Mouse (Mus musculus) 3134 (cell line): ENCODE results near the gene Alpl.

Source experiments
- DNase-seq: peaks from one replicate; pipeline ENCODE4 v3.0.0-alpha.2; 2011; ENCODE audit warnings: low spot score; ENCODE audit not compliant: insufficient read length; ENCODE audit errors: extremely low read depth

The Alpl gene

DNA sequence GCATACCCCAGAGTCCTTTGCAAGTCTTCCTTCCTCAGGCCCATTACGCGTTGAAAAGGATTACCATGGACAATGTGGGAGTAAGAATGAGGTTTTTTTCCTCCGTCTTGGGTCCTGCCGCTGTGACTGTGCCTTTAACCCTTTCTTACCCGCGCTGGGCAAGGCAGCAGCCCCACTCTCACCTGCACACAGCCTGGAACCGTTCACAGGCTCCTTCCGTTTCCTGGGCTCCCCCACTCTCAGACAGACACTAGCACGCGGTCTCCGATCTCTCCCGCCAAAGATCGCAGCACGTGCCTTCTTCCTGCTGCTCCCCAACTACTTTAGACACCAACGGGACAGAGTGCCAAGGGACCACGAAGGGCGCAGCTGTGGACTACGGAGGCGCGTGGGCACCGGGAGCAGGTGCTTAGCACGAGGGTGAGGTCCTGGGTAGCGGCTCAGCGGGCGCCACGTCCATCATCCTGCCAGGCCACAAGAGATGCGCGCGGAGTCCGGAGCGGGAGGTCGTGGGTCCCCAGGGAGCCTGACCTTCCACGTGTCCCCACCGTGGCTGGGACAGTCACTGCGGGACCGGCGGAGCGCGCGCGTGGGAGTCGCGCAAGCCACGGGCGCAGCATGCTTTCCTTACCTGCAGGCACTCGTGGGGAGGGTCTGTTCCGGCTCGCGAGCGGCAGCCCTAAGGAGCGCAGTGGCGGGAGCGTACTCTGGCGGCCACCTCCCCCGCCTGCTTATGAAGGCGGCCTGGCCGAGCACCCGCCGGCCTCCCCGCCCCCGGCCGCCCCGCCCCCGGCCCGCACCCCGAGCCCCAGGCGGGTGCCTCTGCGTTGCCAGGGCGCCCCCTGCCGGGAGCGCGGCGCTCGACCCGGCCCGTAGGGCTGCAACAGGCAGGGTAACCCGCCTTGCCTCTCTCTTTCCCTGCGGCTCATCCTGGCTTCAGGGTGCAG lies at the start of gene Alpl:
Gene Alpl, minus strand, starts transcription at position 774 of the 947 bp plus-strand sequence.
- no peak for DNase-seq

DNA sequence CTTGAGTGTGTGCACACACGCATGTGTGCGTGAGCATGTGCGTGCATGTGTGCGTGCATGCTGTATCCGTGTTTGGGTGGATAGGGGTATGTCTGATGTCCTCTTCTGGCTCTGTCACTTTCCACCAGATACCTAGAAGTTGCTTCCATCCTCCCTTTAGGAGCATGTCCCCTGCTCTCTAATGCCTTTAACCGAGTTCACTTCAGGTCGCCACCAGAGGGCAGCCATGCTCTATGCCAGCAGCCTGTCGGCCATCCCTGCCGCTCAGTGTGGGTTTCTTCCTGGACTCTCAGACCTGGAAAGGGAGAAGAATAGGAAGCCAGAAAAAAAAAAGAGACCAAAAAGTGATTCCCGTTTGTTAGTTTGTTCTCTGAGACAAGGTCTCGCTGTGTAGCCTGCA lies 48.5 kb upstream of the Alpl start:
- DNase-seq, result peak; percentile 30

DNA sequence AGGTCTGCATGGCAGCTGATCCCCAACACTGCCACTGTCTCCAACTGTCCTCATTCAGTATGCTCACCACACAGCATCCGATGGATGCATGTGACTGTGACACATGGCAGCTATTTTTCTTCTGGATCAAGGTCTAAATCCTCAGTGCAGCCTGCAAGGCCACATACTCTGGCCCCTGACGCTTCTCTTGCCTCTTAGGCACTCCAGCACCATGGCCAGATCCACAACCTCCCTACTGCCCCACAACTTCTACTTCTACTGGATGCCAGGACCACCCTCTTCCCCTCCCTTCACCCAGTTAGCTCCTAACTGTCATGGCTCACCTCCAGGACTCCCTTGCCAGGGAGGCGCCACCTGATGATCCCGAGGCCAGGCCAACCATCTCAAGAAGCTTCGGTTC lies 43.3 kb upstream of the Alpl start:
- DNase-seq, result no peak

DNA sequence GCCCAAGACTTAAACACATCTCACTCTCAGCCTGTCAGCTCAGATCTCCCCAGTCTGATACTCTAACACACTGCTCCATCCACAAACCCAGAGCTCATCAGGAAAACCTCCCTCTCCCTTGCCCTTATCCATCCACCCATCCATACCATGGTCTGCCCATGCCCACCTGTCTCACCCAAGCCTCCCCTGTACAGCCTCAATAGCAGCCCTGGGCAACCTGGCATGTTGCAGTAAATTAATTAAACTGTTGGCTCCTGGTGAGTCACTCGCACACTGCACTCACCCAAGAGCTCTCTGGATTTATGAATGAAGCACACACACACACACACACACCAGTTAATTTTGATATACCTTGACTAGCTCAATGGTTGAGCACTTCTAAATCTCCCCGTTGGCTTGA lies 42.6 kb upstream of the Alpl start:
- DNase-seq, result no peak

DNA sequence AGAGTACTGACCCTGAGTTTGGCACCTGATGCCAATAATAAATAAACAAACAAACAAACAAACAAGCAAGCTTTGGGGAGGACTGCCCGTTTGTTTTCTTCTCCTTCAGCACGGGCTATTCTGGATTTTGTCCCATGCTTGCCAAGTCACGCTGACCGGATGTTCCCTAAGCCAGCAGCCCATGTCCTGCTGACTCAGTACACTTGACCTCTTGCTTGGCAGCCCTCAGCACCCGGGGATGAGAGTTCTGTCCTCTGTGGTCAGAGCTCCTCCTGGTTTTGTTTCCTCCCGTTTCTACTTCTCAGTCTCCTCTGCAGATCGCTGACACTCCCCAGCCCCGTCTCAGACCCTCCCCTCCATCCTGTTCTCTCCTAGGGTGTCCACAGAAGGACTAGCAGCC lies 41.6 kb upstream of the Alpl start:
- peak; percentile 72 for DNase-seq

DNA sequence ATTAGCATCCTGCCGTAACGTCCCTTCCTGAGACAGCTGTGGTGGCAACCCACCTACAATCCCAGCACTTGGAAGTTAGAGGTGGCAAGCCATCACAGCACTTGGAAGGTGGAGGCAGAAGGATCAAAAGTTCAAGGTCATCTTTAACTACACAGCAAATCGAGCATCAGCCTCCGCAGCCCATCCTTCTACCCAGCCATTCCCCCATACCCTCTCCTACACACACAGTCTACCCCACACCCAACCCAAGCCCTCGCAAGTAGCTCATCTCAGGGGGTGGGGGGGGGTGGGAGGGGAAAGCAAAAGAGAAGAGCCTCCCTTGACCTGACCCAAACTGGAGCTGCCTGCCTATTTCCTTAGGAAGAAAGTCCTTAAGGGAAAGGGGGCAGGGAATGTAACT lies 40.6 kb upstream of the Alpl start:
- no peak for DNase-seq

DNA sequence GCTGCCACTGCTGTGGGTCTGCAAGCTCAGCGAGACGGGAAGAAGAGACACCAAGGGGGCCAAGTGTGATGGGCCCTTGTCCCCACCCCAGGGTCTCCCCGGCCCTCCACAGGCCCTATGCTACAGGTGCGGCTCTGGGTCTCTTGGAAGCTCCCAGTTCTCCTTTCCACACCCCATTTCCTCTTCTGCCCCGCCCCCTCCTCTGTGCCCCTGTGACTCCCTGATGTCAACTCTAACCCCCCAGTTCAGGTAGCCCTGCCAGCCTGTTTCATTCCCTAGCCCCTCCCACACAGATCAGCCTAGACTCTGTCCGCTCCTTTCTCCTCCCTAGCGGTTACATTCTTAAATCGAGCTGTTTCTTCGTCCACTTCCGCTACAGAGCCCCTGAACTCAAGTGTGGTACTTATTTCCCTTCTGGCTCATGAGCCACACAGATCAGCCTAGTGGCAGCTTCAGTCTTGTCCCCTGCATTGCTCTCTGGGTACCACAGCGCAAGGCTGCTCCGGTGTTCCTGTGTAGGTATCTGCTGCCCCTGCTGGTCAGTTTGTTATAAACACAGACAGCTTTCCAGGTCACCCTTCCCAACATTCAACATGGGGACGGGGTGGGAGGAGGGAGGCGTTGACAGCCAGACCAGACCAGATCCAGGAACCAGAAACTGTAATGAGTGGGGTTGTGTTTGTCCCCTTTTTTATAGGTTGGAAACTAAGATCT lies 39.6 kb upstream of the Alpl start:
- DNase-seq, result peak; percentile 36

DNA sequence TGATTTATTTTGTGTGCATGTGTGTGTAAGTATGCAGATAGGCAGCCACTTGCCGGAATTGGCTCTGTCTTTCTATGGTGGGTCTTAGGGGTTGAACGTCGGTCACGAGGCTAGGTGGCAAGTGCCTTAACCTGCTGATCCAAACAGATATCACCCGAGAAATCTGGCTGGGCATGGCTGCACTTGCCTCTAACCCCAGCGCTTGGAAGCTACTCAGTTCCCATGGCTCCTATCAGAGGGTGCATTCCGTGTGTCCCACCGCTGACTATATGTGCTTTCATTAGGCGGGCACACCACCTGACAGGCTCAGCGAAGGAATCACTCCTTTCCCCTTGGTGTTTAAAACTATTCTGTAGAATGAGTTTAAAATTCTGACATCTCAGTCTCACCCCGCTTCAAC lies 35.4 kb upstream of the Alpl start:
- DNase-seq, result no peak

DNA sequence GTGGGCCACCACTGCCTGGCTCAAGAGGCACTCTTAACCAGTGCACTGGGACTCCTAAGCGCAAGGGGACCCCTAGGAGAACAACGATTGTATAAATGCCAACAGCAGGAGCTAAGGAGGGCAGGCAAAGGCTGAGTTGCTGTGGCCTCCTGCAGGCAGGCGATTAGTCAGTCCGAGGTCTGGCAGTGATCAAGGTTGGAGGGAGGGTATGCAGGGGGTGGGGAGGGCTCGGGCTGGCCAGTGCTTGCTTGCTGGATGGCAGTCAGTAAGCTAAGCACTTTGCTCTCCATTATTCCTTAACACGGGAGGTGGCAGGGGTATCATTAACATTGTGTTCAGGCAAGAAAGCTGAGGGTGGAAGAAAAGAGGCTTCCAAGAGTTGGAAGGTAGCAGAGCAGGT lies 34.2 kb upstream of the Alpl start:
- DNase-seq, result no peak

DNA sequence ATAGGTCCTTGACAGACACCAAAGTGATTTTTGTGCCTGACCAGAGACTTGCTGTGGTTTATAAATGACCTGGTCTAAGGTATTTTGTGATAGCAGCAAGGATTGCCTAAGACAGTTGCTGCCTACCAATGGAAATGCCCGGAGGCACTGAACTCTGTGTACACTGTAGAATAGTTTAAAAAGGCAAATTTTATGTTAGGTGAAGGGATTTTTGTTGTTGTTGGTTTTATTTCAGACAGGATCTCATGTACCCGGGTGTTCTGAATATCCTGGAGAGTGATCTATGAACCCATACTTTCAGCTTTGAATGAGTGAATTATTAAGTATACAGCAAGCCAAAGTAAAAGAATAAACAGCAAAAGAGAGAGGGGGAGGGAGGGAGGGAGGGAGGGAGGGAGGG lies 28.7 kb upstream of the Alpl start:
- no peak for DNase-seq

DNA sequence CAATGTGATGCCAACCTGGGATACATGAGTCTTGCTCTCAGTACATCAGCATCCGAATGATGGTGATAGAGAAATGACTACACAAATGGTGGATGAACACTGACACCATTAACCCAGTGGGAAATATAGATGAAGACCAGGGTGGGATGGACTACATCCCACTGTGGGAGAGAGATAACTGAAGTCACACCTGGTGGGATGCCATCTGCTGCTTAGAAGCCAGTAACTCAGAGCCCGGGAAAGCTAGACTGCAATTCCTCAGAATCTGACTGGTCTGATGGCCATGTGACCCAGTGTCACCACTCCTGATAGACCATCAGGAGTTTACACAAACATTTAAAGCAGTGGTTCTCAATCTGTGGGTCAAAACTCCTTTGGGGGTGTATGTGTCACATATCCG lies 27.4 kb upstream of the Alpl start:
- DNase-seq, result no peak

DNA sequence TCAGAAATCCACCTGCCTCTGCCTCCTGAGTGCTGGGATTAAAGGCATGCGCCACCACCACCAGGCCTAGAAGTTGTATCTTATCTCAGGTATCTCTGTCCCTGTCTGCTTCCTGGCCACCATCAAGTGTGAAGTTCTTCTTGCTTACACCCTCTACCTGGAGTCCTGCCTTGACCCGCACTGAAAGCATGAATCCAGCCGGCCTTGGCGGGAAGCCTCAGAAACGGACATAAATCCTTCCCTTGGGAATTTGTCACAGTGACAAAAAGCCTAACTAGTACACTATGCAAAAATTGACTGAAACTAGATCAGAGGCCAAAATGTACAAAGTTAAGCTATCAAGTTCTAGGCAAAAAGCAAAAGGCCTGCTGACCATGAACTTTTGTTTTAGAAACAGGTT lies 26.4 kb upstream of the Alpl start:
- DNase-seq, result no peak

DNA sequence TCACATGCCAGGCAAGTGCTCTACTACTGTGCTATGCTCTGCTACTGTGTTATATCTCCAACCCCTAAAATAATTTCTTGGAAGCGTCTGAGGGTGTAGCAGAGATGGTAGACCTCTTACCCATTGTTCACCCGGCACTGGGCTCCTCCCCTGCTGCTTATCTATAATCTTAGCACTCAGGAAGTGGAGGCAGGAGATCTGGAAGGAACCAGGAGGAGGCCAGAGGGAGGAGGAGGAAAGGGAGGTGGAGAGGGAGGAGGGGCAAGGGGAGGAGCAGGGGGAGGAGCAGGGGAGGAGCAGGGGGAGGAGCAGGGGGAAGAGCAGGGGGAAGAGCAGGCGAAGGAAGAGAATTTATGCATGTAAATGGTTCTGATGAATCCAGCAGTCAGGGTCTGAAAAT lies 24.5 kb upstream of the Alpl start:
- no peak for DNase-seq

DNA sequence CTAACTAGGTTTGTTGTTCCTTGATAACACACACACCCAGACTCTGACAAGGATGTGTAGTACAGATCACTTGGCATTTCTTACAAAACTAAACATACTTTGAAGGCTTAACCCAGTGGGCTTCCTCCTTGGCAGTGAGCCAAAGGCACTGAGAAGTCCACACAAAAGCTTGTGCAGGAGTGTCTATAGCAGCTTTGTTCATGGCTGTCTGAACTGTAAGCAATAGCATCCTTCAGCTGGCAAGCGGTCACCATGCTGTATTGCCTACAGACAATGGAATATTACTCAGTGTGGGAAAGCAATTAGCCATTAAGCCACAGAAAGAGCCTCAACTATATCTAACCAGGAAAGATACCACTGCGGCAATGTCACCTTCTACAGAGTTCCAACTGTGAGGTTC lies 23.3 kb upstream of the Alpl start:
- no peak for DNase-seq

DNA sequence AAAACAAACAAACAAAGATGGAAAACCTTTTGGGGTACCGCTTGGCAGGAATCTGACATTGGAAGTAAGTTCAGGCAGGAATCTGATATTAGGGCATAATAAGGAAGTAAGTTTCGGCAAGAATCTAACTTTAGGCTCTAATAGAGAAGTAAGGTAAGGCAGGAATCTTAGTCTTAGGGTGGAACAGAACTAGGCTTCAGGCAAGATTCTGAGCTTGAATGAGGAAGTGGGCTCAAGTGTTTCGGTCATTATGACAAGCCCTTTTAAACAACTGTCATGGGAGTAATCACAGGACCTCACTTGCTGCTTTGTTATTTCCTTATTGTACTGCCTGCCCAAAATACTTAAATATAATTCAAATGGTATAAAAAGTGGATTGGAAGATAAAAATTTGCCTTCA lies 22.2 kb upstream of the Alpl start:
- no peak for DNase-seq

DNA sequence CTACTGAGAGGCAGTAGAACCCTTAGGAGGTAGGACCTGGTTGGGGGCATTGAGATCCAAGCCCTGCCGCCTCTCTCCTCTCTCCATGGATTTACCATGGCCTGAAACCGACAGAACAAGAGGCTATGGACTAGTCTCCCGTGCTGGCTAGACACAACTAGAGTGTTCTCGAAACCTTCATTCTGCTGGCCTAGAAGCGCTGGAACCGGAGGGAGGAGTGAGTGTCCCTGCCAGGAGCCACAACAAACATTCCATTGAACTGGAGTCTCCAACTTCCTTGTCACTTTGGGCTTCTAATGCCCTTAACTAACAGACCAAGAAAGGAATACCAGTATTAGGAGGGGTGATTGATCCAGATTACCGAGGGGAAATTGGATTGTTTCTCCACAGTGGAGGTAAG lies 20.0 kb upstream of the Alpl start:
- DNase-seq, result no peak

DNA sequence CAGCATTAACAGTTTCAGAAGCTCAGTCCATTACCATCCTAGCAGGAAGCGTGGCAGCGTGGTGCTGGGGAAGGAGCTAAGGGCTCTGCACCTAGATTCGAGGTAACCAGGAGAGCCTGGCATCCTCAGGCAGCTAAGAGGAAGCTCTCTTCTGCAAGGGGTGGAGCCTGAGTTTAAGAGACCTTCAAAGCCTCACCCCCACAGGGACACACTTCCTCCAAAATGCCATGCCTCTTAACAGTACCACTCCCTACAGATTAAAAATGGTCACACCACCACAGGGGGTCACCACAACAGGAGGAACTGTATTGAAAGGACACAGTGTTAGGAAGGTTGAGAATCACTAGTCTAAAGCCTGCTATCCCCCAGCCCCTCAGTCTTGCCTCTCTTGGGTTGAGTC lies 19.3 kb upstream of the Alpl start:
- no peak for DNase-seq

DNA sequence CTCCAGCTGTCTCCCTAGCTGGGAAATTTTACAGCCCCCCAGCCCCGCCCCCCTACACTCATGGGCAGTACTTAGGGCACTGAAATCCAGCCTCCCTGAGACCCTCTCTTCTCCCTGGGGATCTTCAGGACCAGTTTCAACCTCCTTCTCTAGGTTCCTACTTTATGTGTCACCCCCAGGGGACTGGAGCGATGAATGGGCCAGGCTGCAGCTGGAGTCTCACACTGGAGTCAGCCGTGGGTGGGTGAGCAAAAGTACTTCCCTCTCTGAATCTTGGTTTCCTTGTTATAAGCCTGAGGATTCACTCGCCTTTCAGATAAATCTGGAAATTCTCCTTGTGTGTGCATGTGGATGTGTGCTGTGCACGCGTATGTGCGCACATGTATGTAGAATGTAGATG lies 18.0 kb upstream of the Alpl start:
- DNase-seq, result no peak

DNA sequence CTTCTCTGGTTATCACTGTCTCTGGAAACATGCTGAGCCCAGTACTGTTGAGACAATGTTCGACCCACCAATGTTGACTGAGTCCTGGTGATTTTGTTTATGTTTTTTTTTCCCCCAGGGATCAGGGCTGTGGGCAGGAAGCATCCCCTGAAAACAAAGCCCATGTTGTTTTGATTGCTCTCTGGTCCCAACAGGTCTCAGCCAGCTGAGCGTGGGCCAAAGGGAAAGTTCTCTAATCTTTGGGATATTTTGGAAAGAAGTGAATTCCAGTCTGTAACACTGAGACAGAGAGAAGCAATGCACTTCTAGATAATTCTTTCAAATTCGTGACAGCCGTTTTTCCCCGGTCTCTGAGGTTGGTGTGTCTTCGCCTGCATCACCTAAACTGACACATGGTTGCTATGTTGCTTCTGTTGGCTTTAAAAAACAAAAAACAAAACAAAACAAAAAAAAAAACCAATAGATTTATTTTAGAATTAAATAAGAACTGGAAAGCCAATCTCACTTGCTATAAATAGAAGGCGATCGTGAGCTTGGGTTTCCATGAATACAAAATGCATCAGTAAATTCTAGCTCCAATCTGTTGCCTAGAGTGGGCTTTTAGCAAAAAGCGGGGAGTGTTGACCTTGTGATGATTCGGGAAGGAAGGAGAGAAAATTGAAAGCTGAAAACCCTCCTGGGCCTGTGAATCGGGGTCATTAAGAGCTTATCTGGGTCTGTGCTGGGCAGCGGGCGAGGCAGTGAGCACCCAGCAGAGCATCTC lies 16.9 kb upstream of the Alpl start:
- no peak for DNase-seq

DNA sequence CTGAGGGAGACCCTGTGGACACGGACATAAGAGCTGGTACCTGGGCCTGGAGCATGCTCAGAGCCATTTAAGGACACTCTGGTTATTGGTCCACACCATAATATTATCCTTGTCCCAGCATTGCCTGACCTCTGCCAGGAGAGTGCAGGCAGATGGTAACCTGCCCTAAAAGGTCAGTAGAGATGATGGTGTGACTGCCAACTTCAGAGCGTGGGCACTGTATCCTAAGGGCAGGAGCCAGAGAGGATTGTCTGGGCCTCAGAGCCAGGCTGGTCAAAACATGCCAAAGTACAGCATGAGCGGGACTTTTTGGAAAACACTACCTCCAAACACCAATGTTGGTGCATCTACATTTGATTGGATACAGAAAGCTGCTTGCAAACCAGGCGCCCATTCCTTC lies 13.8 kb upstream of the Alpl start:
- DNase-seq, result no peak

DNA sequence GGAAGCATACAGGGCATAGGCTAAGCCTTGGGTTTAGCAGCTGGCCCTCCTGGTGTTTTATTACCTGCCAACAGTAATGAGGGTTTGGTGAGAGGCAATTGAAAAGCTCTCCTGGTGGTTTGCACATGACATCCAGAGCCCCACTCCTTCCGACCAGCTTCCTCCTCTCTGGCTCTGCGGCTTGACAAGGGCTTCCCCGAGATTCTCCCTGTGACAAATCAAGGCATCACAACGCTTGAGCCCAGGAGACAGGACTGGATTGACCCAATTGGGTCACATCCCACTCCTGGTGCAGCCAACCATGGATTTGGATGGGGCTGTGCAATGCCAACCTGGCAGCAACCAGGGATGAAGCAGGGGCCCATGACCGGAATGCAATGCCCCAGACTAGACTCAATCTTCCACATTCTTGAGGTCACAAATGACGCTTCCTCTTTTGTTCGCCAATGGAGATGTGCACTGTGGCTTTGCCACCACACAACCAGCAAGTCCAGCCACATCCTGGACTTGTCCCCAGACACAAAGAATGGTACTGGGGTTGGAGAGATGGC lies 11.2 kb upstream of the Alpl start:
- DNase-seq, result no peak
